In the genomic region with DNA sequence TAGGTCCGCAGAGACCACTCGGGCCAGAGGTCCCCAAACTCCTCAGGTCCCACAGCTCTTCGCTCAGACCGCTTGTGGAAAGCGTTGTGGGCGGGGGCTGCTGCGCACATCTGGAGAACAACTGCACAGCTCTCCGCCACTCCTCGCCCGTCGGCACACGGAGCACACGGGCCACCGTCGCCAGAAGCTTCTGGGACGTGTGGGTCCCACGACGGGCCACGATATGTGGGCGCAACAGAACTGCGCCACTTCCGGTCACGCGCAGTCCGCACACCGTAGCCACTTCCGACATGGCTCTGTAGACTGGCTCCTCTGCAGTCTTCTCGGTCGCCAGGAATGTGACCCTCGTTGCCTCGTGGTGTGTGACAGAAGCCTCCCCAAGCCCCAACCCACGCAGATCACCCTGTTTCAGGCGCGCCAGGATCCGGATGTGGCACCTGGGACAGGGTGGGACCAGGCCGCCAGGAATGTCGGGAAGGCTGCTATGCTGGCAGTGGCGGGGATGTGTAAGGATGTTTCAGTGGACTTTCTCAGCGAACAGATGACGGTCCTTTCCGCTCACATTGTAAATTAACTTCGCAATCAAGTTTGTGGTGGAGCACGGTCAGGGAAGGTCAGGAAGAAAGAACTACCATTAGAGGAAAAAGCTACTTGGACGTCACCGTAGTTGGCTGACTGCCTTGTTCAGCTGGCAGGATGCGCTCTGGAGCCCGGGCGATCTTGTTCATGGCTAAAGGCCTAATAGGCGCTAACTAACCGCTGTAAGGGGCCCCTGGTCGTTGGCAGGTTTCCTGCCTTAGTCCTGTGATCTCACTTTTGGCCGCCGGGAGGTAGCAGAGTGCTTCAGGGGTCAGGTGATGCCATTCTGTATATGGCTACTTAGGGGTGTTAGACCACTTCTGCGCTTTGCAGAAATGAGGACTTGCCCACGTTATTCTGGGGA, we compare ENCODE assay signal across 8 mouse cellular contexts. TPM values are rescaled to one million over a fixed set of nuclear protein-coding genes. Genes with fewer than 3 reads are reported as not detected.
DNase-seq lines count a peak whose midpoint lies in the region; ATAC-seq and TF ChIP-seq lines count a peak whose summit lies in the region.

No protein-coding gene starts in this region.

- H3K9me3 ChIP-seq in heart, embryonic 13.5 days, result no peaks in the 10 kb centered on the region
- H3K9me3 ChIP-seq in liver, embryonic 14.5 days (ENCODE audit: control insufficient read depth, low read length), result no peaks in the 10 kb centered on the region
- H3K9me3 ChIP-seq in stomach, embryonic 15.5 days, result no peaks in the 10 kb centered on the region

- H3K36me3 ChIP-seq in heart, embryonic 13.5 days, result peaks cover 30% of the 10 kb centered on the region
- H3K36me3 ChIP-seq in liver, embryonic 14.5 days (replicated peaks; ENCODE audit: control insufficient read depth, insufficient read depth, low read depth), result peaks cover 19% of the 10 kb centered on the region
- H3K36me3 ChIP-seq in stomach, embryonic 15.5 days, result peaks cover 12% of the 10 kb centered on the region

- ATAC-seq in CD4-positive, CD25-positive, alpha-beta regulatory T cell, adult 4 months, result peak; percentile 66
- peak; percentile 77 for ATAC-seq in heart, embryonic 13.5 days (ENCODE audit: extremely low read depth, insufficient number of reproducible peaks, low FRiP score, low TSS enrichment)
- ATAC-seq in liver, embryonic 14.5 days (ENCODE audit: insufficient read depth), result peak; percentile 80
- peak; percentile 87 for ATAC-seq in stomach, embryonic 15.5 days (ENCODE audit: insufficient read depth, low FRiP score, low read depth)

- H3K27me3 ChIP-seq in heart, embryonic 13.5 days (replicated peaks), result no peaks in the 10 kb centered on the region
- H3K27me3 ChIP-seq in liver, embryonic 14.5 days (ENCODE audit: control insufficient read depth, insufficient read depth, low read length), result no peaks in the 10 kb centered on the region
- H3K27me3 ChIP-seq in stomach, embryonic 15.5 days (replicated peaks), result no peaks in the 10 kb centered on the region

- H3K4me3 ChIP-seq in brown adipose tissue, adult 24 weeks (ENCODE audit: insufficient read depth, low read depth, low read length), result peak overlapping the region; percentile 78
- peak overlapping the region; percentile 63 for H3K4me3 ChIP-seq in heart, embryonic 13.5 days
- H3K4me3 ChIP-seq in liver, embryonic 14.5 days (ENCODE audit: insufficient read depth in 1 of 2, low read depth in 2 of 2, low read length in 2 of 2), result peak overlapping the region; percentile 74 to 80
- H3K4me3 ChIP-seq in stomach, embryonic 15.5 days (replicated peaks), result peak overlapping the region; percentile 68

- peak; percentile 83 for TF ChIP-seq CTCF in liver, embryonic 14.5 days (IDR thresholded peaks at IDR 0.05; ENCODE audit: low read depth)

- no peak for TF ChIP-seq EP300 in liver, embryonic 14.5 days (IDR thresholded peaks at IDR 0.05; ENCODE audit: low read depth)

- H3K27ac ChIP-seq in brown adipose tissue, adult 24 weeks (replicated peaks; ENCODE audit: low read depth, low read length), result peak overlapping the region; percentile 97
- H3K27ac ChIP-seq in heart, embryonic 13.5 days (replicated peaks), result peak overlapping the region; percentile 96
- peak overlapping the region; percentile 86 for H3K27ac ChIP-seq in liver, embryonic 14.5 days
- peak overlapping the region; percentile 99 for H3K27ac ChIP-seq in stomach, embryonic 15.5 days

- under 1% methylated on average over 55 of the region's 55 CpGs for WGBS in heart, embryonic 13.5 days
- WGBS in liver, embryonic 14.5 days (ENCODE audit: insufficient replicate concordance), result under 1% methylated on average over 55 of the region's 55 CpGs
- under 1% methylated on average over 55 of the region's 55 CpGs for WGBS in stomach, embryonic 15.5 days

- peak overlapping the region; percentile 85 for H3K9ac ChIP-seq in heart, embryonic 13.5 days
- H3K9ac ChIP-seq in liver, embryonic 14.5 days (replicated peaks), result peak overlapping the region; percentile 92
- H3K9ac ChIP-seq in stomach, embryonic 15.5 days, result peak overlapping the region; percentile 56

- peak overlapping the region; percentile 93 for H3K4me2 ChIP-seq in heart, embryonic 13.5 days
- H3K4me2 ChIP-seq in liver, embryonic 14.5 days (ENCODE audit: low read depth), result peak overlapping the region; percentile 89
- peak overlapping the region; percentile 86 for H3K4me2 ChIP-seq in stomach, embryonic 15.5 days

- peak; percentile 36 for DNase-seq in fat pad, adult 2 months (ENCODE audit: extremely low read depth, low read depth, low spot score)
- DNase-seq in kidney, postnatal 10 days, result peak; percentile 92
- DNase-seq in liver, embryonic 14.5 days (ENCODE audit: low read depth in 3 of 3, low spot score in 3 of 3), result peak; percentile 66 to 70 (median 68)
- DNase-seq in neural tube, embryonic 10.5 days (ENCODE audit: extremely low spot score, low spot score), result peak; percentile 86

- H3K4me1 ChIP-seq in brown adipose tissue, adult 24 weeks (ENCODE audit: control insufficient read depth, insufficient read depth, insufficient read length, low read length), result 0 out of 2 replicates have a peak, but pooled peaks cover 3% of the 10 kb centered on the region
- peaks cover 70% of the 10 kb centered on the region for H3K4me1 ChIP-seq in heart, embryonic 13.5 days
- peaks cover 11 to 20% of the 10 kb centered on the region in 2 experiments for H3K4me1 ChIP-seq in liver, embryonic 14.5 days (replicated peaks; ENCODE audit: control insufficient read depth in 2 of 2, insufficient read depth in 2 of 2, low read length in 1 of 2)
- peaks cover 23% of the 10 kb centered on the region for H3K4me1 ChIP-seq in stomach, embryonic 15.5 days

RNA-seq across cellular contexts. Expression of gene Lrsam1, which starts 5.5 kb away (rescaled TPM):
- polyA plus RNA-seq in CD4-positive, CD25-positive, alpha-beta regulatory T cell, adult 4 months (2017; shearing (Covaris generic)), result 10 to 100 TPM in 1 of 2 experiments, 1 to 10 TPM in 1; 5.5 to 11.1 TPM
- polyA plus RNA-seq in brown adipose tissue, adult 24 weeks (2012; ENCODE audit: insufficient read depth, insufficient read length, missing spikeins), result 6.6 and 13.1 TPM in 2 replicates
- polyA plus RNA-seq in heart, embryonic 13.5 days (2015; fragmentation: Nextera tagmentation; extraction: Ambion mirVana), result 8.1 and 9.6 TPM in 2 replicates
- 1.9 and 2.5 TPM in 2 replicates for polyA plus RNA-seq in liver, embryonic 14.5 days (2012; rRNA removed)
- polyA plus RNA-seq in liver, embryonic 14.5 days (2014; fragmentation: Nextera tagmentation; extraction: Ambion mirVana), result 1.1 and 1.8 TPM in 2 replicates
- polyA plus RNA-seq in stomach, embryonic 15.5 days (2015; fragmentation: Nextera tagmentation; extraction: Ambion mirVana), result 8.8 and 10.1 TPM in 2 replicates

RNA-seq across cellular contexts. Expression of gene Rpl12, which starts 5.6 kb away (rescaled TPM):
- 100 to 1,000 TPM in 1 of 2 experiments, 10 to 100 TPM in 1; 43.5 to 613 TPM for polyA plus RNA-seq in CD4-positive, CD25-positive, alpha-beta regulatory T cell, adult 4 months (2017; shearing (Covaris generic))
- 5.8 and 7.5 TPM in 2 replicates for polyA plus RNA-seq in brown adipose tissue, adult 24 weeks (2012; ENCODE audit: insufficient read depth, insufficient read length, missing spikeins)
- 108 and 112 TPM in 2 replicates for polyA plus RNA-seq in heart, embryonic 13.5 days (2015; fragmentation: Nextera tagmentation; extraction: Ambion mirVana)
- polyA plus RNA-seq in liver, embryonic 14.5 days (2012; rRNA removed), result 311 and 646 TPM in 2 replicates
- 144 and 162 TPM in 2 replicates for polyA plus RNA-seq in liver, embryonic 14.5 days (2014; fragmentation: Nextera tagmentation; extraction: Ambion mirVana)
- polyA plus RNA-seq in stomach, embryonic 15.5 days (2015; fragmentation: Nextera tagmentation; extraction: Ambion mirVana), result 152 and 172 TPM in 2 replicates

RNA-seq across cellular contexts. Expression of gene Slc2a8, which starts 14.9 kb away (rescaled TPM):
- 1 to 10 TPM; 1.7 to 3.3 TPM for polyA plus RNA-seq in CD4-positive, CD25-positive, alpha-beta regulatory T cell, adult 4 months (2017; shearing (Covaris generic))
- polyA plus RNA-seq in brown adipose tissue, adult 24 weeks (2012; ENCODE audit: insufficient read depth, insufficient read length, missing spikeins), result 13.1 and 15.2 TPM in 2 replicates
- 18.6 and 19.0 TPM in 2 replicates for polyA plus RNA-seq in heart, embryonic 13.5 days (2015; fragmentation: Nextera tagmentation; extraction: Ambion mirVana)
- polyA plus RNA-seq in liver, embryonic 14.5 days (2012; rRNA removed), result 5.1 and 7.2 TPM in 2 replicates
- polyA plus RNA-seq in liver, embryonic 14.5 days (2014; fragmentation: Nextera tagmentation; extraction: Ambion mirVana), result 4.9 and 6.8 TPM in 2 replicates
- 16.9 and 18.2 TPM in 2 replicates for polyA plus RNA-seq in stomach, embryonic 15.5 days (2015; fragmentation: Nextera tagmentation; extraction: Ambion mirVana)

Comparison
In these comparisons a context has a peak if more than half of its experiments do, and no peak if none do; other contexts are left out.
1. Peak in every context shown above with its lines: DNase-seq, ATAC-seq, H3K4me3 ChIP-seq and H3K27ac ChIP-seq.
2. DNase-seq: peak in every context shown above with its lines; median percentile 92 in kidney, postnatal 10 days; 86 in neural tube, embryonic 10.5 days; 68 in liver, embryonic 14.5 days; 36 in fat pad, adult 2 months.